Mouse (Mus musculus): ENCODE results near the gene Trap1. TPM values are rescaled to one million over a fixed set of nuclear protein-coding genes. Genes with fewer than 3 reads are reported as not detected.

The Trap1 gene
- 62.5 and 67.7 TPM in 2 replicates for polyA plus RNA-seq (2012; rRNA removed)

GRCm38 (mm10) chr16:4077384-4078061, at the start of gene Trap1:
TSS of gene Trap1 (minus strand) at chr16:4077827.

GRCm38 (mm10) chr16:4036807-4037206, 40.8 kb downstream of the Trap1 start, which contains the start of gene Dnase1:
TSS of gene Dnase1 (plus strand) at chr16:4036942.

GRCm38 (mm10) chr16:4003489-4004398, 73.9 kb downstream of the Trap1 start, which contains the start of gene Slx4:
TSS of gene Slx4 (minus strand) at chr16:4003770.

Other genes with a start within 250 kb of the Trap1 start
- gene Olfr15, start 246.9 kb downstream of the Trap1 start, polyA plus RNA-seq (2012; rRNA removed) = not detected in 2 replicates
- gene Zfp174, start 230.6 kb downstream of the Trap1 start, polyA plus RNA-seq (2012; rRNA removed) = 0.28 and 0.32 TPM in 2 replicates
- 12.9 and 17.1 TPM in 2 replicates for gene Naa60, start 205.5 kb downstream of the Trap1 start, polyA plus RNA-seq (2012; rRNA removed)
- 2.5 and 2.6 TPM in 2 replicates for gene Zfp597, start 193.3 kb downstream of the Trap1 start, polyA plus RNA-seq (2012; rRNA removed)
- gene Gm20695, start 193.2 kb downstream of the Trap1 start, polyA plus RNA-seq (2012; rRNA removed) = 0.09 and 0.13 TPM in 2 replicates
- gene 1700037C18Rik, start 169.1 kb downstream of the Trap1 start, polyA plus RNA-seq (2012; rRNA removed) = 1.2 and 1.3 TPM in 2 replicates
- 6.1 and 6.2 TPM in 2 replicates for gene Cluap1, start 169.0 kb downstream of the Trap1 start, polyA plus RNA-seq (2012; rRNA removed)
- 0.28 and 0.35 TPM in 2 replicates for gene Nlrc3, start 101.2 kb downstream of the Trap1 start, polyA plus RNA-seq (2012; rRNA removed)
- gene Slx4, start 74.1 kb downstream of the Trap1 start, polyA plus RNA-seq (2012; rRNA removed) = 13.4 and 16.8 TPM in 2 replicates
- 0.02 and 0.03 TPM in 2 replicates for gene Dnase1, start 40.9 kb downstream of the Trap1 start, polyA plus RNA-seq (2012; rRNA removed)
- gene Crebbp, start 136.2 kb upstream of the Trap1 start, polyA plus RNA-seq (2012; rRNA removed) = 2.7 and 3.8 TPM in 2 replicates

All from liver, embryonic 14 days (tissue).